Mouse (Mus musculus) heart, embryonic 10.5 days (tissue): ENCODE results near the gene Ccdc85c. TPM values are rescaled to one million over a fixed set of nuclear protein-coding genes. Genes with fewer than 3 reads are reported as not detected.

Experiments used
- DNase-seq: peaks from one replicate; pipeline ENCODE4 v3.0.0-alpha.2; 2017; ENCODE audit warnings: low spot score
- H3K27ac ChIP-seq: fragments of 300-500 bp; sonication (generic); 2 replicates; pipeline ENCODE4 v1.5.1; 2016; ENCODE audit warnings: mild to moderate bottlenecking
- H3K27me3 ChIP-seq: fragments of 300-500 bp; sonication (generic); 2 replicates; pipeline ENCODE4 v1.6.1; 2016; ENCODE audit warnings: mild to moderate bottlenecking; ENCODE audit not compliant: poor library complexity, insufficient read depth, severe bottlenecking
- H3K36me3 ChIP-seq: fragments of 300-500 bp; sonication (generic); 2 replicates; pipeline ENCODE4 v1.6.1; 2016; ENCODE audit warnings: mild to moderate bottlenecking, moderate library complexity
- H3K4me1 ChIP-seq: fragments of 300-500 bp; sonication (generic); 2 replicates; pipeline ENCODE4 v1.6.1; 2016; ENCODE audit warnings: mild to moderate bottlenecking
- H3K4me3 ChIP-seq: fragments of 300-500 bp; sonication (generic); 2 replicates; pipeline ENCODE4 v1.5.1; 2016; ENCODE audit warnings: mild to moderate bottlenecking, moderate library complexity
- H3K9me3 ChIP-seq: fragments of 300-500 bp; sonication (generic); 2 replicates; pipeline ENCODE4 v1.6.1; 2016; ENCODE audit warnings: mild to moderate bottlenecking, moderate library complexity
- WGBS: fragments of 180-500 bp; shearing (Covaris S2); methylation state at CpG from one replicate; pipeline ENCODE4 v1.1.7; 2016; 5-methylcytosine and 5-hydroxymethylcytosine counted together
- polyA plus RNA-seq: library from polyadenylated mRNA; unstranded; fragments of >200 nt; fragmentation: Nextera tagmentation; extraction: Ambion mirVana; gene quantifications from 2 replicates; pipeline ENCODE4 v1.2.1, GENCODE M21; 2016

Ccdc85c gene
- polyA plus RNA-seq, 1 experiment from 2014 or later = 5.7 TPM

- Histone ChIP-seq H3K27ac (peak within 1 kb of the TSS; percentile 96), H3K27me3 (no peaks in the 10 kb centered on the region), H3K36me3 (peaks cover 24% of the 10 kb centered on the region), H3K4me3 (peak within 1 kb of the TSS; percentile 98), H3K9me3 (no peaks in the 10 kb centered on the region), H3K4me1 (peaks cover 32% of the 10 kb centered on the region)
- under 1% methylated on average over 82 of the region's 82 CpGs for WGBS
- peak; percentile 100 for DNase-seq
Observed at GRCm38 (mm10) chr12:108179321-108180266, 95.6 kb downstream of the Ccdc85c start, which contains the start of gene Ccnk. TSS of gene Ccnk (plus strand) at chr12:108179579.

GRCm38 (mm10) chr12:108179246-108179320 lies 96.1 kb downstream of the Ccdc85c start, which contains the start of gene Setd3:
TSS of gene Setd3 (minus strand) at chr12:108179314.
- no peaks in the 10 kb centered on the region for H3K9me3 ChIP-seq
- no peaks in the 10 kb centered on the region for H3K27me3 ChIP-seq
- peak within 1 kb of the TSS; percentile 98 for H3K4me3 ChIP-seq
- 0% methylated on average over 9 of the region's 9 CpGs for WGBS
- H3K4me1 ChIP-seq = peaks cover 32% of the 10 kb centered on the region
- H3K27ac ChIP-seq = peak within 1 kb of the TSS; percentile 96
- DNase-seq = no peak
- peaks cover 24% of the 10 kb centered on the region for H3K36me3 ChIP-seq

- peak; percentile 88 for DNase-seq
- under 1% methylated on average over 94 of the region's 103 CpGs for WGBS
- no peaks in the 10 kb centered on the region for H3K9me3 ChIP-seq
- peak overlapping the region; percentile 96 for H3K27ac ChIP-seq
- H3K27me3 ChIP-seq = no peaks in the 10 kb centered on the region
- peaks cover 32% of the 10 kb centered on the region for H3K4me1 ChIP-seq
- H3K36me3 ChIP-seq = peaks cover 20% of the 10 kb centered on the region
- peak overlapping the region; percentile 98 for H3K4me3 ChIP-seq
Observed at GRCm38 (mm10) chr12:108178331-108179245, 96.6 kb downstream of the Ccdc85c start.

- no peak for DNase-seq
- no peak overlapping the region for H3K27ac ChIP-seq
- H3K36me3 ChIP-seq = 0 out of 2 replicates have a peak, but pooled peaks cover 2% of the 10 kb centered on the region
- H3K9me3 ChIP-seq = no peaks in the 10 kb centered on the region
- H3K27me3 ChIP-seq = no peaks in the 10 kb centered on the region
- no peak overlapping the region for H3K4me3 ChIP-seq
- peaks cover 32% of the 10 kb centered on the region for H3K4me1 ChIP-seq
- WGBS = 75% methylated on average over 3 of the region's 3 CpGs
Observed at GRCm38 (mm10) chr12:108176366-108176765, 98.9 kb downstream of the Ccdc85c start.

- Histone ChIP-seq H3K27ac (no peak overlapping the region), H3K4me3 (no peak overlapping the region), H3K4me1 (peaks cover 25% of the 10 kb centered on the region), H3K36me3 (0 out of 2 replicates have a peak, but pooled peaks cover 2% of the 10 kb centered on the region), H3K27me3 (no peaks in the 10 kb centered on the region), H3K9me3 (no peaks in the 10 kb centered on the region)
- WGBS = 71% methylated on average over 8 of the region's 8 CpGs
- no peak for DNase-seq
Observed at GRCm38 (mm10) chr12:108174606-108175505, 100.4 kb downstream of the Ccdc85c start.

- Histone ChIP-seq H3K27ac (no peak overlapping the region), H3K4me3 (no peak overlapping the region), H3K4me1 (peaks cover 25% of the 10 kb centered on the region), H3K36me3 (0 out of 2 replicates have a peak, but pooled peaks cover 2% of the 10 kb centered on the region), H3K27me3 (no peaks in the 10 kb centered on the region), H3K9me3 (no peaks in the 10 kb centered on the region)
- no peak for DNase-seq
- WGBS = 65% methylated on average over 4 of the region's 4 CpGs
Observed at GRCm38 (mm10) chr12:108172639-108173038, 102.6 kb downstream of the Ccdc85c start.

- H3K4me1 ChIP-seq = peaks cover 15% of the 10 kb centered on the region
- H3K4me3 ChIP-seq = no peak overlapping the region
- H3K27ac ChIP-seq = no peak overlapping the region
- no peaks in the 10 kb centered on the region for H3K27me3 ChIP-seq
- H3K36me3 ChIP-seq = no peaks in the 10 kb centered on the region
- H3K9me3 ChIP-seq = no peaks in the 10 kb centered on the region
- no peak for DNase-seq
Observed at GRCm38 (mm10) chr12:108171336-108171735, 103.9 kb downstream of the Ccdc85c start.

GRCm38 (mm10) chr12:108170467-108170866 lies 104.8 kb downstream of the Ccdc85c start:
- Histone ChIP-seq H3K4me3 (no peak overlapping the region), H3K27me3 (no peaks in the 10 kb centered on the region), H3K4me1 (peaks cover 13% of the 10 kb centered on the region), H3K36me3 (no peaks in the 10 kb centered on the region), H3K27ac (no peak overlapping the region), H3K9me3 (no peaks in the 10 kb centered on the region)
- 81% methylated on average over 3 of the region's 3 CpGs for WGBS
- no peak for DNase-seq

GRCm38 (mm10) chr12:108168909-108169308 lies 106.3 kb downstream of the Ccdc85c start:
- H3K27me3 ChIP-seq = no peaks in the 10 kb centered on the region
- no peaks in the 10 kb centered on the region for H3K9me3 ChIP-seq
- 73% methylated on average over 3 of the region's 3 CpGs for WGBS
- H3K36me3 ChIP-seq = peaks cover 6% of the 10 kb centered on the region; the same call in 1 of the 2 replicates
- no peak overlapping the region for H3K27ac ChIP-seq
- no peak overlapping the region for H3K4me3 ChIP-seq
- DNase-seq = no peak
- peaks cover 8% of the 10 kb centered on the region for H3K4me1 ChIP-seq

GRCm38 (mm10) chr12:108163706-108164105 lies 111.5 kb downstream of the Ccdc85c start:
- DNase-seq = no peak
- no peak overlapping the region for H3K4me3 ChIP-seq
- no peaks in the 10 kb centered on the region for H3K27me3 ChIP-seq
- peaks cover 4% of the 10 kb centered on the region; the same call in 1 of the 2 replicates for H3K4me1 ChIP-seq
- no peaks in the 10 kb centered on the region for H3K9me3 ChIP-seq
- no peak overlapping the region for H3K27ac ChIP-seq
- H3K36me3 ChIP-seq = peaks cover 47% of the 10 kb centered on the region
- 85% methylated on average over 3 of the region's 3 CpGs for WGBS

GRCm38 (mm10) chr12:108162036-108162435 lies 113.2 kb downstream of the Ccdc85c start:
- H3K27ac ChIP-seq = no peak overlapping the region
- no peak for DNase-seq
- H3K4me1 ChIP-seq = 0 out of 2 replicates have a peak, but pooled peaks cover 2% of the 10 kb centered on the region
- no peaks in the 10 kb centered on the region for H3K9me3 ChIP-seq
- H3K27me3 ChIP-seq = no peaks in the 10 kb centered on the region
- H3K36me3 ChIP-seq = peaks cover 53% of the 10 kb centered on the region
- 88% methylated on average over 1 of the region's 1 CpGs for WGBS
- no peak overlapping the region for H3K4me3 ChIP-seq

GRCm38 (mm10) chr12:108159863-108160262 lies 115.4 kb downstream of the Ccdc85c start:
- Histone ChIP-seq H3K9me3 (no peaks in the 10 kb centered on the region), H3K27ac (no peak overlapping the region), H3K4me3 (no peak overlapping the region), H3K36me3 (peaks cover 66% of the 10 kb centered on the region), H3K4me1 (no peaks in the 10 kb centered on the region), H3K27me3 (no peaks in the 10 kb centered on the region)
- DNase-seq = no peak
